Mouse (Mus musculus): ENCODE measurements around the gene Tbc1d19. TPM values are rescaled to one million over a fixed set of nuclear protein-coding genes. Genes with fewer than 3 reads are reported as not detected.

Tbc1d19 gene
- polyA plus RNA-seq (2012; rRNA removed; ENCODE audit: low replicate concordance) = 0.34 and 1.2 TPM in 2 replicates

DNA sequence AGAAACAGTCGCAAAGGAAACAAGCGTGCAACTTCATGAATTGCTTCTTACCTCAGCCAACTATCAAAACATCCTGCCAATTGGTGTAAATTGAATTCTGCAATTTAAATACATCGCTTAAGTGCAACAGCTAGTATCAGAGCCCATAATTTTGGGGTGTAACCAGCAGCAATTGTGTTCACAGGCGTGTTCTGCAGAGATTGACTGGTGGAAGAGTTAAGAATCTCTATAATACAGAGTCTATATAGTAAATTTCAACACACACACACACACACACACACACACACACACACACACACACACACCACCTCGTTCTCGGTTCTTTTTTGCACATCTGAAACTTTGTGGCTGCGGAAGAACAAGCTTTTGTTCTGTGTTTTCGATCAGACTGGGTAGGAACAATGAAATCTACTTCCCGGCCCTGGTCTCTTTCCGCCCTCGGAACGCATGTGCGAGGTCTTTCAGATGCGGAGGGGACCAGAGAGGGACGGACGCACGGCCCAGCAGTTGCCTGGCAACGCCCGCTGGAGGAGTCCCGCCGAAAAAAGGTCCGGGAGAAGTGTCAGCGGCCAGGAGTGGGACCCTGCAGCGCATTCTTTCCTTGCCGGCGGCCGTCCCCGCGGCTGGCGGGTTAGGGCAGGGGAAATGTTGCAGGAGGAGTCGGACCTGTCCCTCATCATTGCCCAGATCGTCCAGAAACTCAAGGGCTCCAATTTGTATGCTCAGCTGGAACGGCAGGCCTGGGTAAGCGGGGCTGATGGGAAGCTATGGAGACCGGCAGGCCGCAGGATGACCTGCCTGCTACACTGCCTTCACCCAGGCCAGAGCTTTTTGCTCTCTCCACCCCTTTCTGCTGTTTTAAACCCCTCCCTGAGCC is at the start of gene Tbc1d19:
Tbc1d19 (plus strand) TSS at position 492 of the 877 bp plus-strand sequence.

Other genes with a start within 250 kb of the Tbc1d19 start
- gene Cckar, start 101.9 kb upstream of the Tbc1d19 start, polyA plus RNA-seq (2012; rRNA removed; ENCODE audit: low replicate concordance) = 0.17 and 4.6 TPM in 2 replicates
- 19.0 and 27.9 TPM in 2 replicates for gene Stim2, start 188.9 kb downstream of the Tbc1d19 start, polyA plus RNA-seq (2012; rRNA removed; ENCODE audit: low replicate concordance)